18 mouse cellular contexts compared by ENCODE assay signal in genomic region chr3:107326442-107326841, GRCm38 (mm10). TPM values are rescaled to one million over a fixed set of nuclear protein-coding genes. Genes with fewer than 3 reads are reported as not detected.
"Had no signal": no experiment of that assay in that cellular context is flagged by ENCODE, and none has a peak within 500 bp of the region (broad histone marks: within the 10 kb centered on the region; RNA-seq: fewer than 3 reads in every experiment).

No protein-coding gene starts in this region.

- H3K4me2 ChIP-seq: neural tube, embryonic 13.5 days; neural tube, embryonic 15.5 days; stomach, embryonic 15.5 days had no signal

- H3K4me3 ChIP-seq: neural tube, embryonic 13.5 days; neural tube, embryonic 15.5 days; stomach, embryonic 15.5 days had no signal

- H3K27me3 ChIP-seq: neural tube, embryonic 13.5 days; neural tube, embryonic 15.5 days; stomach, embryonic 15.5 days had no signal

- DNase-seq: retina, postnatal 1 day; right cerebral cortex, adult 18-20 months; right cerebral cortex, postnatal 14 days; right cerebral cortex, postnatal 25 days; right cerebral cortex, postnatal 4 days; spleen, adult 18-20 months; thymus, adult 18-20 months; thymus, adult 2 months; thymus, postnatal 14 days; thymus, postnatal 25 days; thymus, postnatal 36 days; thymus, postnatal 4 days had no signal

- H3K9ac ChIP-seq: neural tube, embryonic 13.5 days; neural tube, embryonic 15.5 days; stomach, embryonic 15.5 days had no signal

- H3K9me3 ChIP-seq: neural tube, embryonic 13.5 days; neural tube, embryonic 15.5 days; stomach, embryonic 15.5 days had no signal

- H3K27ac ChIP-seq: neural tube, embryonic 13.5 days; neural tube, embryonic 15.5 days; stomach, embryonic 15.5 days; stomach, postnatal 0 days had no signal

RNA-seq across cellular contexts. Expression of gene Slc16a4, which starts 35.4 kb away (rescaled TPM):
- total RNA-seq: neutrophil, adult 5-6 weeks had no signal
- polyA plus RNA-seq: small intestine, adult 2 months had no signal
